Mouse (Mus musculus) ES-E14 (cell line): Measurements from ENCODE around the gene Trafd1. TPM values are rescaled to one million over a fixed set of nuclear protein-coding genes. Genes with fewer than 3 reads are reported as not detected.

Source experiments
- DNase-seq: peaks from one replicate; pipeline ENCODE4 v3.0.0-alpha.2; 2013; ENCODE audit warnings: low read depth, low spot score
- H3K27ac ChIP-seq: 2 replicates; pipeline ENCODE4 v1.5.1; 2012; ENCODE audit warnings: low read depth, mild to moderate bottlenecking, low read length, moderate library complexity, mixed read lengths; ENCODE audit not compliant: poor library complexity, insufficient read depth, severe bottlenecking
- H3K36me3 ChIP-seq: 2 replicates; pipeline ENCODE4 v1.6.1; 2012; ENCODE audit warnings: mild to moderate bottlenecking, low read length, moderate library complexity, mixed read lengths; ENCODE audit not compliant: control insufficient read depth, poor library complexity, insufficient read depth, severe bottlenecking
- H3K4me1 ChIP-seq, 2 experiments: fragments of 150-350 bp in 1 of 2; sonication (generic) in 1 of 2; 2 replicates each; pipeline ENCODE4 v1.6.1; 2012; ENCODE audit warnings: low read length in 2 of 2, mild to moderate bottlenecking in 1 of 2, mixed read lengths in 1 of 2; ENCODE audit not compliant: control insufficient read depth in 2 of 2, insufficient read depth in 2 of 2, poor library complexity in 1 of 2
- H3K4me3 ChIP-seq, 2 experiments: fragments of 150-350 bp in 1 of 2; sonication (generic) in 1 of 2; 2 replicates each; pipeline ENCODE4 v1.5.1; 2012; ENCODE audit warnings: low read length in 2 of 2, low read depth in 1 of 2, mild to moderate bottlenecking in 1 of 2, mixed read lengths in 1 of 2; ENCODE audit not compliant: insufficient read depth in 1 of 2, poor library complexity in 1 of 2, severe bottlenecking in 1 of 2
- H3K9ac ChIP-seq: 2 replicates; pipeline ENCODE4 v1.6.1; 2012; ENCODE audit warnings: low read depth, mild to moderate bottlenecking, low read length, mixed read lengths; ENCODE audit not compliant: poor library complexity, insufficient read depth, severe bottlenecking
- H3K9me3 ChIP-seq: fragments of 150-350 bp; sonication (generic); 2 replicates; pipeline ENCODE4 v1.6.1; 2012; ENCODE audit warnings: low read depth, mild to moderate bottlenecking, low read length; ENCODE audit not compliant: control insufficient read depth, insufficient read depth
- CHD2 ChIP-seq: IDR thresholded peaks from 2 replicates; pipeline ENCODE4 v1.6.1; 2014; ENCODE audit warnings: mild to moderate bottlenecking, low read depth, low read length, inconsistent platforms
- HCFC1 ChIP-seq: IDR thresholded peaks from 2 replicates; pipeline ENCODE4 v1.6.1; 2012; ENCODE audit warnings: low read length, inconsistent platforms, borderline replicate concordance; ENCODE audit not compliant: insufficient read depth
- MAFK ChIP-seq: IDR thresholded peaks from 2 replicates; pipeline ENCODE4 v1.6.1; 2014; ENCODE audit warnings: mild to moderate bottlenecking, low read depth, low read length, inconsistent platforms; ENCODE audit not compliant: insufficient read depth
- ZC3H11A ChIP-seq: IDR thresholded peaks from 2 replicates; pipeline ENCODE4 v1.6.1; 2012; ENCODE audit warnings: low read depth, mild to moderate bottlenecking, inconsistent platforms, low read length, borderline replicate concordance
- ZNF384 ChIP-seq: IDR thresholded peaks from 2 replicates; pipeline ENCODE4 v1.6.1; 2012; ENCODE audit warnings: low read depth, low read length, inconsistent platforms
- in situ Hi-C, 2 experiments: fragments of 600-800 bp; cut with MboI; formaldehyde crosslinking; loops; one replicate each; pipeline ENCODE4 v1.15.1; 2025; ENCODE audit warnings: low sequenced_read_pairs in 2 of 2, inconsistent platforms in 1 of 2; ENCODE audit not compliant: unreplicated experiment in 2 of 2
- total RNA-seq: library from RNA; depleted of rRNA; stranded (reverse); fragments of 300-350 nt; gene quantifications from 2 replicates; pipeline ENCODE4 v1.2.3, GENCODE M21; 2012

Gene Trafd1
- total RNA-seq, 1 experiment: 13.8 TPM

- Histone ChIP-seq H3K36me3 (peaks cover 14% of the 10 kb centered on the region; the same call in 1 of the 2 replicates), H3K4me1 (peaks cover 2 to 20% of the 10 kb centered on the region in 2 experiments; a peak in 2 of 4 replicates), H3K9ac (peak overlapping the region; percentile 46; the same call in 1 of the 2 replicates), H3K27ac (no peak overlapping the region), H3K4me3 (peak overlapping the region in 1 of 2 experiments; percentile 98; a peak in 2 of 4 replicates), H3K9me3 (no peaks in the 10 kb centered on the region)
- in situ Hi-C loops: no loop called here
- no peak for TF ChIP-seq CHD2
- no peak for TF ChIP-seq MAFK
- no peak for TF ChIP-seq HCFC1
- TF ChIP-seq ZNF384: no peak
- no peak for TF ChIP-seq ZC3H11A
- no peak for DNase-seq
Observed at GRCm38 (mm10) chr5:121399540-121399939, 14.1 kb upstream of the Trafd1 start.

GRCm38 (mm10) chr5:121398965-121399462 lies 13.6 kb upstream of the Trafd1 start:
- peak overlapping the region; percentile 46; the same call in 1 of the 2 replicates for H3K9ac ChIP-seq

GRCm38 (mm10) chr5:121398146-121398964 lies 12.9 kb upstream of the Trafd1 start:
- Histone ChIP-seq H3K36me3 (peaks cover 11% of the 10 kb centered on the region; the same call in 1 of the 2 replicates), H3K9me3 (no peaks in the 10 kb centered on the region), H3K27ac (peak overlapping the region; percentile 75), H3K4me3 (peak overlapping the region; percentile 93 to 98), H3K9ac (peak overlapping the region; percentile 99), H3K4me1 (peaks cover 2 to 17% of the 10 kb centered on the region in 2 experiments; a peak in 2 of 4 replicates)
- DNase-seq: peak; percentile 25
- TF ChIP-seq HCFC1 (no peak), ZNF384 (no peak), ZC3H11A (no peak), MAFK (no peak), CHD2 (no peak)
- in situ Hi-C loops: no loop called here

More at GRCm38 (mm10) chr5:121398965-121399462, 13.6 kb upstream of the Trafd1 start:
- Histone ChIP-seq H3K9me3 (no peaks in the 10 kb centered on the region), H3K4me3 (peak overlapping the region; percentile 93 to 98), H3K4me1 (peaks cover 2 to 20% of the 10 kb centered on the region in 2 experiments; a peak in 2 of 4 replicates), H3K36me3 (peaks cover 14% of the 10 kb centered on the region; the same call in 1 of the 2 replicates), H3K27ac (no peak overlapping the region)
- TF ChIP-seq MAFK (no peak), ZNF384 (peak; percentile 75)
- in situ Hi-C loops: no loop called here
- no peak for DNase-seq

GRCm38 (mm10) chr5:121397187-121398145 lies 12.0 kb upstream of the Trafd1 start, which contains the start of gene Naa25:
Gene Naa25 (plus strand): TSS chr5:121397936.
- TF ChIP-seq CHD2: peak; percentile 97
- 0 out of 2 replicates have a peak, but pooled peaks have one; percentile 58 for TF ChIP-seq HCFC1
- peak; percentile 98 for TF ChIP-seq ZNF384
- no peak for TF ChIP-seq MAFK
- Histone ChIP-seq H3K9ac (peak within 1 kb of the TSS; percentile 99), H3K36me3 (peaks cover 11% of the 10 kb centered on the region; the same call in 1 of the 2 replicates), H3K27ac (peak within 1 kb of the TSS; percentile 76), H3K4me3 (peak within 1 kb of the TSS; percentile 93 to 98), H3K4me1 (peaks cover 2 to 16% of the 10 kb centered on the region in 2 experiments; a peak in 2 of 4 replicates), H3K9me3 (no peaks in the 10 kb centered on the region)
- in situ Hi-C loops: no loop called here
- DNase-seq: peak; percentile 94
